In the genomic region with DNA sequence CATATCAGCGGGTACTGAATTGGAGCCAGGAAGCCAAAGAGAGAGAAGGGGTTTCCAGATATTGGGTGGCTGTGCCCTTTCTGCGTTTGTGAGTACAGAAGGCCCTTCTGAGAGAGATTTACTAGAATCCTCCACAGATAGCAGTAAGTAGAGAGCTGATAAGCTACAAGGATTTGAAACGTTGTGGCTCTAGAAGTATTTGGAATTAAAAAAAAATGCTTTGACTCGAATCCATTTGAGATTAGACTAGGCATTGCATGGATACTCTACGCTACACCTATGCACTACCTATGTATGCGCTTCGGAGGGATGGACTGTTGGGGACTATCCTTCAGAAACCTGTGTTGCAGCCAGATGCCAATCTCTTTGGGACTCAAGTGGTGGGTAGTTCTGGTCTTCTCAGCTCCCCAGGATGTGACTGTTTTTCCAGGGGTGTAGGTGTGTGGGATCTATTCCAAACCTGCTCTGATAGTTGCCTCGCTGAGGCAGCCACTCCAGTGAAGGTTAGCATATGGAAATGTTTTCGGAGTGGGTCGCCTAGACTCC, we compare ENCODE assay signal across 7 mouse cellular contexts. TPM values are rescaled to one million over a fixed set of nuclear protein-coding genes. Genes with fewer than 3 reads are reported as not detected.
A peak's percentile ranks its signal among the peaks of the same experiment; 100 is the strongest.
DNase-seq lines count a peak whose midpoint lies in the region; ATAC-seq lines count a peak whose summit lies in the region.

No protein-coding gene starts in this region.

- peak overlapping the region; percentile 66 for H3K4me3 ChIP-seq in lung, embryonic 15.5 days
- peak overlapping the region; percentile 77 for H3K4me3 ChIP-seq in hindbrain, embryonic 10.5 days
- peak overlapping the region; percentile 73 for H3K4me3 ChIP-seq in limb, embryonic 10.5 days

- no peak for ATAC-seq in lung, embryonic 15.5 days (ENCODE audit: borderline replicate concordance, extremely low read depth, low FRiP score, low TSS enrichment)

- no peak overlapping the region; the same call in 1 of the 2 replicates for H3K9ac ChIP-seq in lung, embryonic 15.5 days

- H3K4me2 ChIP-seq in lung, embryonic 15.5 days: peak overlapping the region; percentile 99

- H3K27me3 ChIP-seq in lung, embryonic 15.5 days: peaks cover 11% of the 10 kb centered on the region; the same call in 1 of the 2 replicates
- H3K27me3 ChIP-seq in hindbrain, embryonic 10.5 days (ENCODE audit: insufficient read depth, poor library complexity, severe bottlenecking): peaks cover 16% of the 10 kb centered on the region; the same call in 1 of the 2 replicates
- H3K27me3 ChIP-seq in limb, embryonic 10.5 days (ENCODE audit: low read depth, poor library complexity, severe bottlenecking): peaks cover 15% of the 10 kb centered on the region; the same call in 1 of the 2 replicates

- WGBS in lung, embryonic 15.5 days: 20% methylated on average over 10 of the region's 10 CpGs
- WGBS in hindbrain, embryonic 10.5 days: 9% methylated on average over 10 of the region's 10 CpGs
- WGBS in limb, embryonic 10.5 days: 10% methylated on average over 10 of the region's 10 CpGs

- H3K9me3 ChIP-seq in lung, embryonic 15.5 days: no peaks in the 10 kb centered on the region
- H3K9me3 ChIP-seq in hindbrain, embryonic 10.5 days: no peaks in the 10 kb centered on the region
- H3K9me3 ChIP-seq in limb, embryonic 10.5 days (replicated peaks): no peaks in the 10 kb centered on the region

- H3K4me1 ChIP-seq in lung, embryonic 15.5 days: peaks cover 15% of the 10 kb centered on the region; the same call in 1 of the 2 replicates
- H3K4me1 ChIP-seq in hindbrain, embryonic 10.5 days (replicated peaks): peaks cover 29% of the 10 kb centered on the region
- peaks cover 19% of the 10 kb centered on the region for H3K4me1 ChIP-seq in limb, embryonic 10.5 days

- no peaks in the 10 kb centered on the region for H3K36me3 ChIP-seq in lung, embryonic 15.5 days
- H3K36me3 ChIP-seq in hindbrain, embryonic 10.5 days: no peaks in the 10 kb centered on the region
- no peaks in the 10 kb centered on the region for H3K36me3 ChIP-seq in limb, embryonic 10.5 days

- no peak overlapping the region for H3K27ac ChIP-seq in lung, embryonic 15.5 days
- H3K27ac ChIP-seq in hindbrain, embryonic 10.5 days: peak overlapping the region; percentile 87; the same call in 1 of the 2 replicates
- no peak overlapping the region for H3K27ac ChIP-seq in limb, embryonic 10.5 days

- DNase-seq in lung, postnatal 25 days (ENCODE audit: low spot score): no peak
- peak; percentile 23 for DNase-seq in hindbrain, embryonic 10.5 days (ENCODE audit: low spot score)
- DNase-seq in limb, embryonic 10.5 days (ENCODE audit: low spot score): peak; percentile 41
- DNase-seq in right cerebral cortex, postnatal 25 days: peak; percentile 52
- no peak for DNase-seq in adipocyte (ENCODE audit: low spot score)
- DNase-seq in kidney, postnatal 4 days: no peak

RNA-seq across cellular contexts. Expression of a gene that starts 1.8 kb away (rescaled TPM):
- 7.5 and 8.7 TPM in 2 replicates for polyA plus RNA-seq in lung, embryonic 15.5 days (2015; fragmentation: Nextera tagmentation; extraction: Ambion mirVana)
- 21.1 and 22.6 TPM in 2 replicates for polyA plus RNA-seq in hindbrain, embryonic 10.5 days (2016; fragmentation: Nextera tagmentation; extraction: Ambion mirVana)
- polyA plus RNA-seq in limb, embryonic 10.5 days (2016; fragmentation: Nextera tagmentation; extraction: Ambion mirVana): 3.1 and 5.9 TPM in 2 replicates

Comparison
In these comparisons a context has a peak if more than half of its experiments do, and no peak if none do; other contexts are left out.
1. DNase-seq: peak in hindbrain, embryonic 10.5 days (single experiment), limb, embryonic 10.5 days (single experiment) and right cerebral cortex, postnatal 25 days (single experiment); none in lung, postnatal 25 days (single experiment), adipocyte (single experiment) and kidney, postnatal 4 days (0 of 2).
2. Peak in every context shown above with its lines, with median percentiles within 50 percentile points of each other: H3K4me3 ChIP-seq.